Mouse (Mus musculus) cerebellum, adult 9-10 months (tissue): ENCODE data around the gene Slc25a26.
"Not testable (repeated sequence)": the region's sequence is repeated elsewhere in the genome, so short reads cannot be mapped to it uniquely, and the experiment has no call there.

Source experiments
- DNase-seq: peaks from one replicate; pipeline ENCODE4 v3.0.0; 2022

The Slc25a26 gene

DNA sequence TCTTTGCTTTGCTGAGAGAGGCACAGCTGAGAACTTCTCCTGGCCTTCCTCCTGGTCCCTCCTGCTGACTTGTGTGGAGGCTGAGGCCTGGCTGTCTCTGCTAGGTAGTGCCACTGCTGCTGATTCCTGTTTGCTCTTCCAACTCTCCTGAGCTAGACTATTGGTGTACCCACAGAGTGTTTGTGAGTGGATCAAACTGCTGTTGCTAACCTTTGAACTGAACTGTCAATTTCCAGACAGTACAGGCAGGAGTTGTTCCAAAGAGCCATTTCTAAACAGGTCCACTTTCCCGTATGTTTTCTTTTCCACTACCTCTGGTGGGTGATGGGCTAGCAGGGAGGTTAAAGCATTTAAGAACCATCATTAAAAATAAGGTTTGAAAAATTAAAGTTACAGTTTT lies 58.5 kb downstream of the Slc25a26 start:
- not testable (repeated sequence) for DNase-seq

DNA sequence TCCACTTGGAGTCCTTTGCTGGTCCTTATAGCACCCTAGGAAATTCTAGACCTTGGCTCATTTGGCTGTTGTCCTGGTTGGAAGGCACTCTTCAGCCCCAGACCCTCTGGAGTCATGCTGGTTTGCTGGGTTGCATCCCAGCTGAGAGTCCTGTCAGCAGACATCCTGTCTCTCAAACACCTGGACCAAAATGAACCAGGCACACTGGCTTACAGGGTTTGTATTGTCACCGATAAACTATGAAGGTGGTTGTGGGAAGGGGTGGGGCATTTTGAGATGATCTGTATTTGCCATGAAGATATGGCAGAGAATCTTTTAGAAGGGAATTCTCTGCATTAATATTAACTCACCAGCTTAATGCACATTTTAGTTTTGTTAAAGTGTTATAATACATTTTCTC lies 60.8 kb downstream of the Slc25a26 start:
- no peak for DNase-seq

DNA sequence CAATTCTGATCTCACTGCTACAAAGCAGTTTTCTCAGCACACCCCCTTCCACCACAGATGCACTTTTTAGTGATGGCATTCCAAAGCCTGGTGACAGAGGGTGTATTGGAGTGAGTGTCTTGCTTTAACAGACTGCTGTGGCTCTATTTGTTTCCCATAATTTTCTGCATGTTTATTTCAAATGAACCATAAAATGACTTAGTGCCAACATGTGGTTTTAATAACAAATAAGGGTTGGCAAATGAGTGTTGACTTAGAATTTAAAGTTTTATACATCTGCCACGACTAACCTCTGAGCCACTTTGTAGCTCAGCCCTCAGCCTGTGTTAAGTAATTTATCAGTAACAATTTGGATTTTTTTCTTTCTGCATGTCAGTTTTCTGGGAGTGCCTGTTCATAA lies 61.2 kb downstream of the Slc25a26 start:
- no peak for DNase-seq

DNA sequence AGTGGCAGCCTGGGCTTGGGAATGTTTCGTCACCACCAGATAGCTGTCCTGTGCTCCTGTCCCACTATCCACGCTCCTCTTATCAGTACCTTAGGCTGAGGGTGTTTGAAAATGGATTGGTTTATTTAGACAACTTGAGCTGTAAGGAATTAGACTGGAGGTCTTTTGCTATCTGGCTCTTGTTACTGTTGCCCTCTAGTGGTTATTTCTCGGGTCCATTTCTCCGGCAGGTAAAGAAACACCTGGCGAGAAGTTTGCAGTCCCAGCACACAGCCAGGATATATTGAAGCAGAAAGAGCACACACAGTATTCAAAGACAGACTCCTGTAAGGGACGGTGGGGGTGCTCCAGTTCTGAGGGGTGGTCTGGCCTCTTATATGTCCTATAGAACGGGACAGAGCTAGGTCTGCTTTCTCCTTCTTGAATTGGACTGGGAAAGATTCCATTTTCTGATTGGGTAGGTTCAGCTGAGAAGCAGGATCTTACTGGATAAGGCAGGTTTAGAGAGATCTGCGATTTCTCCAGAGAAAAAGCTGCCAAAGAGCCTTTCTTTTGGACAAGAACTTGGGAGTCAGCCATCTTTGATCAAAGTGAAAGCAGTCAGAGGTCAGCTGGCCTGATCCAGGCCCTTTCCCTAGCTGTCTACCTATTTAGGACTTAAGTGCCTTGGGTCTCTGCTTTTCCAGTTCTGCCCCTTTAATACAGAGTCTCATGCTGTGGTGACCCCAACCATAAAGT lies 63.2 kb downstream of the Slc25a26 start:
- no peak for DNase-seq

DNA sequence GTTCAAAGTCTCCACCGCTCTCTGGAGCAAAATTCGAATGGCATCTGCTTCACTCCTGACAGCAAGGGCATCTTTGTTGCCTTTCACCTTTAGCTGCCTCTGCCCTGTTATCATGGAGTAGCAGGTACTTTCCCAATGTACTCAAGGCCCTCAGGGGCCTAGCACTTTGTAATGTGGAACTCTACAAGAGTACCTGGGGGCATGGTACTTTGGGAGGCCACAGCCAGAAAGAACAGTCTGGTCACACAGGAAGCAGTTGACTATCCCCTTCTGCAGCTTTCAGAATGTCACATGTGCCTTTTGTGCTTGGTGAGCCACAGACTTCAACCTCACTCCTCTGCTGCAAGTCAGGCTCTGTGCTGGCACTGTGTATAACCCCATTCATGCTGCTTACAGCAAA lies 65.6 kb downstream of the Slc25a26 start:
- no peak for DNase-seq

GRCm38 (mm10) chr6:94568040-94568439 lies 67.9 kb downstream of the Slc25a26 start:
- no peak for DNase-seq

DNA sequence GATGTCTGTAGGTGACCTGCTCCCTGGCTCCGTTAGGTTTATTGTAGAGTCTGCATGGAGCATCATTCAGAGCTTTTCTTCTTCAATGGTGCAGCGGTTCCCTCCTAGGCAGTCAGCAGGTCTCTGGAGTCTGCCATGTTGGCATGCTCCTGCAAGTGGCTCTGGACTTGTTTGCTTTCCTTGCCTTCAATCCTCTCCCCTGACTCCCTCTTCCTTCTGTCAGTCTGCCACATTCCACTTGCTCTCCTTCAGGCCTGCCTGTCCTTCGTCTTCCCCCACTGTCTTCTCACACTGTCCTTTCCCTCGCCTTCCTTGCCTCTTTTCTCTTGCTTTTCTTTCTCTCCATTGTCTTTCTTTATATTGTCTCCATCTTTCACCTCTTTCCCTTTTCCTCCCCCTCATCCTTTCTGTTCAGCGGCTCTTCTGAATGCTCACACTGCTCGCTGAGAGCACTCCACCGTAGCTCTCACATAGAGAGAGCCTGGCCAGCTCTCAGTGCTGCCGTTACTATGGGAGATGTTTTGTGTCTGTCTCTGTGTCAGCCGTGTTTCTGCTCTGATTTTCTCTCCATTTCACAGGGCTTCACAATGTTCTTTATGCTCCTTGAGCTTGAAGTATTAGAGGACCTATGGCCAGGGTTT lies 75.5 kb downstream of the Slc25a26 start:
- no peak for DNase-seq

DNA sequence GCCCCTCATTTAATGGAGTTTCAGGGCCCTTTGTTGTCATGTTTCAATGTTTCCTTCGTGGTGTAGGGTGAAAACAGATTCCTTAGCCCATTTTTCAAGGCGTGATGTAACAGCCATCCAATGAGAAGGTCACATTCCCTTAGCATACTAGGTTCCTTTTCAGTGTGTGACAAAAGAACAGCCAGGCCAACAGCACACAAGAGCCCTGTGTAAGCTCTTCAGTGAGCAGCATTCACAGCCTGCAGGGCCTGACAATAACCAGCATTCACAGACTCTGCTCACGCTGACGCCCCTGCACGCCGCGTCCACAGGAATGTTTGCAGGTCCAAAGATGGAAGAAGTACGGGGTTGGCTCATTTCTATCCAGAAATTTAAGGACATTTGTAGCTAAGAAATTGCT lies 77.9 kb downstream of the Slc25a26 start:
- no peak for DNase-seq

DNA sequence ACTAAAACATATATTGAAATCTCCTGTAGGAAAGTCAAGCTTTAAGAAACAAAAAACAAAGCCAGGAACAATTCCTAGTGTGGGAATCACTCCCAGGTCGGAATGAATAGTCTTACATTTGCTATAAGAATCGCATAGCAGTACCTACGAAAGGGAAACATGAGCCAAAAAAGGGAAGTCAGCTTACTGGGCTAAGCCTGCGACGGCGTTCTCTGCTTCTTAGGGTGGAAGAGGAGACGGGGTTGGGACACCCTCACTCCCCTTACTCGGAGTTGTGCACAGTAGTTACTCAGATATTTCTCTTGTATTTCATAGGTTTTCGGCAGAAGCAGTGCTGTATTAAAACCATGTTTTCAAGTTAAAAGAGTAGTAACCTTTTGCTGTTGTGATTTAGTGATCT lies 81.9 kb downstream of the Slc25a26 start:
- no peak for DNase-seq

DNA sequence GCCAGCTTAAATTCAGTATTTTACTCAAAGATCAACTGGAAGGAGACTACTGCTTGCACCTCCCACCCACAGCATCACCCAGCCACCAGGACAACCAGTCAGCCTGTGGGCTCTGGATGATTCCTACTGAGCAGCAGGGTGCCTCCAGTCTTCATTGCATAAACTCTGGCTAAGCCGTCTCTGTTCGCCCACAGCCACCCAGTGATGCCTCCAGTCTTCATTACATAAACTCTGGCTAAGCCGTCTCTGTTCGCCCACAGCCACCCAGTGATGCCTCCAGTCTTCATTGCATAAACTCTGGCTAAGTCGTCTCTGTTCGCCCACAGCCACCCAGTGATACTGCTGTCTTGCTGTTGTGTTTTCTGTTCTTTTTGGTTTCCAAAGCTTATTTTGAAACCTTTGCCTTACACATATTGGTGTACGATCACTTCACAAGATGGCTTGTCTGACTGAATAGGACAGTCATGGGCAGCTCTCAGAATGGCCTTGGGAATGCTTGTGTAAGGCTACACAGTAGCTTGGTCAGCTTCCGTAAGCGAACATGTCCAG lies 84.1 kb downstream of the Slc25a26 start:
- DNase-seq = no peak

- DNase-seq = no peak
Measured at GRCm38 (mm10) chr6:94584976-94585375, 84.8 kb downstream of the Slc25a26 start.

GRCm38 (mm10) chr6:94588365-94588764 lies 88.2 kb downstream of the Slc25a26 start:
- DNase-seq = no peak

- no peak for DNase-seq
Measured at GRCm38 (mm10) chr6:94592243-94592642, 92.1 kb downstream of the Slc25a26 start.

DNA sequence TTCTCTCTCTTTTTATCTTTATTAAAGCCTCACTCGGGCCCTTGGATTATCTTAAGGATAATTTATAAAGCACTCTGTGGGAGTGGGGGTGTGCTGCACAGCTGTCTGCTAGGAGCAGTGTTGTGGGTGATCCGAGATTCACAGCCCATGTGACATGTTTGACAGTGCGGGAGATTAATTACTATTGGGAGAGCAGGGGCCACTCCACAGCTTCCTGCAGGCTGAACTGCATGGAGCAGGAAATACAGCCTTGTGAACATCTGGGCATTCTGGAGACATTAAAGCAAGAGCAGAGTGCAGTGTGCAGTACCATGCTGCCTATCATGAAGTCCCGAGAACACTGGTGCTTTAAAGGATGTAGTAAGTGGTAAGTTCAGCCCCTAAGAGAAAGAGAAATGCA lies 92.6 kb downstream of the Slc25a26 start:
- no peak for DNase-seq

DNA sequence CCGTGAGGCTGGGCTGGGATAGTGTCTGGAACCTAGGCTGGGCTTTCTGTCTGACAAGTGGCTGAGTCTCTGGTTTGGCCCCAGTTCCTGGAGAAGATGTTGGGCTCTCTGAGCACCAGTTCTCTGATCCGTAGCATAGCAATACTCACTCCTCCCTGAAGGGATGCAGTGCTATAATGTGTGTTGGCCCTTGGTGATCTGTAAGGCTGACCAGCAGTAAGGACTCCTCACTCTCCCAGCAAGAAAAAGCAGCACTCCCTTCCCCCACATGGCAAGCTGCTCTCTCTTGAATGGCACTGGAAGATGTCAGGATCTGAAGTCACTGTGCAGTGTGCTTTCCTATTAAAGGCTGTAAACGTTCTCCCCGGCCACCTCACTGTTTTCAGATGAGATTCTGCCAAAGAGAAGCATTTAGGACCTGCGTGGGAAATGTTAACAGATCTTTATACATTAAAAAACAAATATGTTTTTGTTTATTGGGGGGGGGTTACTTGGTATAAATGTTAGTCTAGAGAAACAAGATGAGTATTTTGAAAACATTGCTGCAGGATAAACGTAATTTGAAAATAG lies 94.0 kb downstream of the Slc25a26 start:
- DNase-seq = no peak

DNA sequence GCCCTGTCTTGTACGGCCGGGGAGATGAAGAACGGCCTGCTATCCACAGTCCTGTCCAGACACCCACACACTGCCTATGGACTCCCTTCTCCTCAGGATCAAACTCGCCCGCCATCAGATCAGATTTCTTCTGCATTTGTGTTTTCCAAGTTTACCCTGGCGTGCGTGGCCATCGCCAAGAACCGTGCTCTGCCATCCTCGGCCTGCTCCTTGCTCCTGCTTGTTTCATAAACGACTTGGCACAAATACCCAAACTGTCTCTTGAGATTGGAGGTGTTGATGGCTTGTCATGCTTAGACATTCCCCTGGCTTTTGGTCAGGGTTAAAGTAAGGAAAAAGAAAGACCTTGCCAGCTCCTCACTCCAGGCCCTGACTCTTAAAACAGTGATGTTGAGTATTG lies 94.6 kb downstream of the Slc25a26 start:
- DNase-seq = no peak

DNA sequence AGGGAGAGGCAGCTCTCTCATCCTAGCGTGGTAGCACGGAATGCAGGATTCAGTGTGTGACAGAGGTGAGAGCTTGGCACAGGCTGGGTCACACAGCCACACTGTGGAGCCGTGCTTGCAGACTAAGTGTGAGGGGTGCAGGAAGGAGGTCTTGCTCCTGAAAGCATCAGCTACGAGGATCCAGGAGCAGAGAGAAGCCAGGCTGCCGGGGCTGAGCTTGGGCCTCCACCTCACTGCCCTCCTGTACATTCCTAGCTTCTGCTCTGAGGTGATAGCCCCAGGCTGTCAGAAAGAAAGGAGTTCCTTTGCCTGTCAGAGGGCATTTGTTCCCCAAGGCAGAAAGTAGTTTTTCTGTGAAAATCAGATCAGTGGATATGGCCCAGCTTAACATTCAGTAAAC lies 95.1 kb downstream of the Slc25a26 start:
- DNase-seq = no peak

- no peak for DNase-seq
Measured at GRCm38 (mm10) chr6:94596051-94596760, 96.1 kb downstream of the Slc25a26 start.

DNA sequence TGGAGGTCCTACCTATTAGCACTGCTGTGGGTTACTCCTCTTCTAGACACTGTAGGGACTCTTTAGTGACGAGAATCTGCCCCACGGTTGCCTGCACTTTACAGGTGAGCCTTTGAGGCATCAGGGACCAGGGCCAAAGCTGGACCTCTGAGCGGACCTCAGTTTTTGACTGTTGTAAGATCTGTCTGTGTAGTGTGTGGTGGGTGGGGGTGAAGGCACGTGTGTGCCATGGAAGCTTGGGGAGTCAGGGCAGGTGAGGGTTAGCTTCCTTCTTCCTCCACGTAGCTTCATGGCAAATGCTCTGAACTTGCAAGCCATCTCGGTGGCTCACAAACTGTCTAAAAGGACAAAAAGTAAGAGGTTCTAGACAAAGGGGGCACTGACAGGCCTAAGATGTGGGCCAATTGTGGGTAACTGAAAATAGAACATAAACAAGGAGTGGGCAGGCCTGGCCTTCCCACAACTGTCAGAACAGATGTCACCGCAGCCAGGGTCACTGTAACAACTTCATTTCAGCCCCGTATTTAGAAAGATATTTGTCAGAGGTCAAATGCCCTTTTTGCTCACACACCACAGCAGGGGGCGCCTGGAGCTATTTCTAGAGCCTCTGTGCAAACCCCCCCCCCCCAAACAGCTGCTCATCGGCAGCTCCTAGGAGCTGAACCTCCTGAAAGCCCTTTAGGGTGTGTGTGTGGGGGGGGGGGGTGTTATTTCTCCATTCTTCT lies 96.8 kb downstream of the Slc25a26 start:
- DNase-seq = no peak

DNA sequence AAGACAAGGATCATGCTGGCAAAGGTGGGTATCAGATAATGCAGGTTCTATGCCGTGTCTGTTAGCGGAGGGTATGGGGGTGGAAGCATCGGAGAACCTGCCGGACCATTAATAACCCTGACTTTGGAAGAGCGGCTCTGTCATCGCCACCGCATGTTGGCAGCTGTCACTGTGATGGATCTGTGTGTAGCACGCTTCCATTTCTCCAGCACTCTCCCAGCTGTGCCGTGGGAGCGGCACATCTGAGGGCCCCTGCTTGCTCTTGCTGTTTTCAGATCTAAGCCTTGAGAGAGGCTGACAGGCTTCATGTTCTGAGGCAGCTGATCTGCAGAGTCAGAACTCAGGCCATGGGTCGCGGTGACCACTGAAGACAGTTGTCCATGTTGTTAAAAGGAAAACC lies 98.3 kb downstream of the Slc25a26 start:
- DNase-seq = no peak

- no peak for DNase-seq
Measured at GRCm38 (mm10) chr6:94599016-94599415, 98.9 kb downstream of the Slc25a26 start.

DNA sequence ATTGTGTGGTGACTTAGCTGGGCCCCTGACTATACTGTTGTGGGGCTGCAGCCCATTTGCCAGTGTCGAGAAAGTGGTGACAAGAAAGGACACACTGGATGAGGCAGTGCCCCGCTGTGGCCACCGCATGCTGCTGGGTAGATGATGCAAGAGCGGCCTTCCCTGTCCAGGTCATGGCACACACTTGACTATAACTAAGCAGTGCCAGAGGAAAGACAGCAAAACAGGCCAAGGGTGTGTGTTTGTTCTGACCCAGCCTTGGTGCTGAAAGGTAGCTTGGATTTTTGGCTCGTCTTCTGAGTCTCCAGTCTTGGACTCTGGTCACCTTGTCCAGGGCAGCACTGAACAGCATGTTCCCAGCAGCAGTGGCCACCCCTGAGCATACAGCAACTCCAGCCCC lies 101.0 kb downstream of the Slc25a26 start:
- DNase-seq = no peak

DNA sequence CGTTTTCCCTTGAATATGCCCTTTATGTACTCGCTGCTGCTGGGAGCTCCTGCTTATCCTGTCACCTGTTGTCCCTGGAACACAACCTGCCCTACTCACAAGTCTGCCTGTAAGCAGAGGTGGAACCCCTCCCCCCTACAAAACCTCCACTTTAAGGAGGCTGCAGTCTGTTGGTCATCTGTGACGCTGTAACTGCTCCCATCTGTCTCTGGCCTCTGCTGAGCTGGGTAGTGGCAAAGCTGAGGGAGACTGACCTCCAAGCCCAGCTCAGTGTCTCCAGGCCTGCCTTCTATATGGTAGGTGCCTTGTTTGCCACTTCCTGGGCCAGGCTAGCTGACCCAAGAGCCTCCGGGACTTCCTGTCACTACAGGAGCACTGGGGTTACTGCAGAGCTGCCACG lies 101.7 kb downstream of the Slc25a26 start:
- DNase-seq = no peak
